Mouse (Mus musculus): ENCODE data around the gene Klhl26. TPM values are rescaled to one million over a fixed set of nuclear protein-coding genes. Genes with fewer than 3 reads are reported as not detected.

Klhl26 gene
- polyA plus RNA-seq, 1 experiment from 2014 or later: 33.6 TPM

DNA sequence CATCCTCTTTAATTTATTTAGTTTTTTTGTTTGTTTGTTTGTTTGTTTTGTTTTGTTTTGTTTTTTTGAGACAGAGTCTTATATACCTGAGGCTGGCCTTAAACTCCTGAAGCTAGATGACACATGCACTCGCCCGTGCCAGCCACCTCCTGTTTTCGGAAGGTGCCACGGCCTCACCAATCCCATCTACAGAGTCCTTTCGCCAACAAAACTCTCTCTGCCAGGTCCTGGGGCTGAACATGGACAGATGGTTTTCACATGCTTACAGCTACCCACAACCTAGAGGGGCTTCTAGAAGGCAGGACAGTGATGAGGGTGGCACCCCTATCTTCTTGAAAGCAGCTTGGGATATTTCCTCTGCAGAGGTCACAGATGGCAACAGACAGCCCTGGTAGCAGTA, 41.6 kb downstream of the Klhl26 start:
- H3K4me1 ChIP-seq (replicated peaks): peaks cover 27% of the 10 kb centered on the region
- no peak overlapping the region for H3K4me3 ChIP-seq
- H3K36me3 ChIP-seq: no peaks in the 10 kb centered on the region
- H3K9me3 ChIP-seq: no peaks in the 10 kb centered on the region
- WGBS: 92% methylated on average over 5 of the region's 5 CpGs
- H3K9ac ChIP-seq: no peak overlapping the region
- ATAC-seq (ENCODE audit: low FRiP score, low read depth): no peak
- no peaks in the 10 kb centered on the region for H3K27me3 ChIP-seq
- H3K27ac ChIP-seq (replicated peaks): no peak overlapping the region
- H3K4me2 ChIP-seq: no peak overlapping the region

DNA sequence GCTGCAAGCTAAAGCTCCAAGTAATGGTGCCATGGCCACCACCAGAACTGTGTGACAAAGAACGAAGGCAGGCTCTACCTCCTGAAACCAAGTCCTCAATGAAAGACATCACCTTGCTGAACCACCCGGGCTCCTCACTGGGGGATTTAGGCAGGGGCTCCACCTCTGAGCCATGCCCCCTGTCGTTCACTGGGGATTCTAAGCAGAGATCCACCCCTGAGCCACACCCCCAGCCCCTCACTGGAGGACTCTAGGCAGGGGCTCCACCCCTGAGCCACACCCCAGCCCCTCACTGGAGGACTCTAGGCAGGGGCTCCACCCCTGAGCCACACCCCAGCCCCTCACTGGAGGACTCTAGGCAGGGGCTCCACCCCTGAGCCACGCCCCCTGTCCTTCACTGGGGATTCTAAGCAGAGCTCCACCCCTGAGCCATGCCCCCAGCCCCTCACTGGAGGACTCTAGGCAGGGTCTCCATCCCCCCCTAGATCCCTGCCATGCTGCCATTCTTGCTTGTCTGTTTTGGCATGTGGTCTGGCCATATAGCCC, 43.7 kb downstream of the Klhl26 start:
- no peak for ATAC-seq (ENCODE audit: low FRiP score, low read depth)

DNA sequence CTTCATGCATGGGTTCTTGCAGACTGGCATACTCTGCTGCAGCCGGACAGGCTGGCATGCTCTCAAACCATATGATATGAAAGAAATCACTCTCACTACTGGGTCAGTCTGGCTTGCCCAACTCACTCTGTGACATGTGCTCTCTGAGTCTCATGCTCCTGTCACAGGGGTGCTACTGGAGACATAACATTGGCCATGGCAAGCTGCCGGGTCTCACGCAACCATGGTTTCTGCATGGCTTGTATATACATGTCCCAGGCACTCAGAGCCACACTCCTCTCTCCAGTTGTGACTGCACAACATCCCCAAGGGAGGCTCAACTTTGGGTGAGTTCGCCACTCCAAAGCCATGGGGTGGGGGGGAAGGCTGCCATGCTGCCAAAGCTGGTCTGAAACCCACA, 45.6 kb downstream of the Klhl26 start:
- no peaks in the 10 kb centered on the region for H3K9me3 ChIP-seq
- no peaks in the 10 kb centered on the region for H3K27me3 ChIP-seq
- no peak overlapping the region for H3K4me2 ChIP-seq
- no peak for ATAC-seq (ENCODE audit: low FRiP score, low read depth)
- WGBS: 94% methylated on average over 4 of the region's 4 CpGs
- no peak overlapping the region for H3K4me3 ChIP-seq
- H3K27ac ChIP-seq (replicated peaks): no peak overlapping the region
- no peaks in the 10 kb centered on the region for H3K36me3 ChIP-seq
- H3K9ac ChIP-seq: no peak overlapping the region
- no peaks in the 10 kb centered on the region for H3K4me1 ChIP-seq (replicated peaks)

More for the DNA sequence above, 43.7 kb downstream of the Klhl26 start:
- Histone ChIP-seq H3K9ac (no peak overlapping the region), H3K4me2 (no peak overlapping the region), H3K4me3 (no peak overlapping the region), H3K4me1 (replicated peaks) (peaks cover 14% of the 10 kb centered on the region), H3K27ac (replicated peaks) (no peak overlapping the region), H3K36me3 (no peaks in the 10 kb centered on the region), H3K9me3 (no peaks in the 10 kb centered on the region), H3K27me3 (no peaks in the 10 kb centered on the region)
- 29% methylated on average over 4 of the region's 4 CpGs for WGBS

DNA sequence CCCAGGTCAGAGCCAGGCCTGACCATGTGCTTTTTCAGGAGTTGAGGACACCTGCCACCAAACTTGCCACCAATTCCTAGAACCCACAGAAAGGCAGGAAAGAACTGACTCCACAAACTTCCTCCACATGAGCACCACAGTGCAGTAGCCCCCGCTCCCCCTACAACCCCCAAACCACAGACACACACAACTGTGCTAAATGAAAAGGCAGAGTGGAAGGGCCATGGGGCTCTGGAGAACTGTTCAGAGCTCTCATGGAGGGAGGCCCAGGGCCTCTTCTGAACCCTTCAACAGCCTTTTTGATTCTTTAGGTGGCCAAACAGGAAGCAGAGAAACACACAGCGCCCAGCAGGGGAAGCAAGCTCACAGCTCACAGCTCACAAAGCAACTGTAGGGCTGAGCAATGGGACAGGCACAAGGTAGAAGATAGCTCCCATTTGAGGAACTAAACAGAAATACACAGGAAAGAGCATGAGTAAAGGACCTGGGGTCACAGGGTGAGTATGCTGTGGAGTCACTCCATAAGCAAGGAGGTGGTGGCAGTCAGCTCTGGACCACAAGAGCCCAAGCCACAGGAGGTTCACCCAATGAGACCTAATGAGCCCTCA, 50.4 kb downstream of the Klhl26 start:
- no peaks in the 10 kb centered on the region for H3K36me3 ChIP-seq
- no peaks in the 10 kb centered on the region for H3K9me3 ChIP-seq
- no peak overlapping the region for H3K9ac ChIP-seq
- no peak overlapping the region for H3K27ac ChIP-seq (replicated peaks)
- ATAC-seq (ENCODE audit: low FRiP score, low read depth): no peak
- no peaks in the 10 kb centered on the region for H3K27me3 ChIP-seq
- H3K4me2 ChIP-seq: no peak overlapping the region
- 91% methylated on average over 2 of the region's 2 CpGs for WGBS
- H3K4me1 ChIP-seq (replicated peaks): no peaks in the 10 kb centered on the region
- no peak overlapping the region for H3K4me3 ChIP-seq

DNA sequence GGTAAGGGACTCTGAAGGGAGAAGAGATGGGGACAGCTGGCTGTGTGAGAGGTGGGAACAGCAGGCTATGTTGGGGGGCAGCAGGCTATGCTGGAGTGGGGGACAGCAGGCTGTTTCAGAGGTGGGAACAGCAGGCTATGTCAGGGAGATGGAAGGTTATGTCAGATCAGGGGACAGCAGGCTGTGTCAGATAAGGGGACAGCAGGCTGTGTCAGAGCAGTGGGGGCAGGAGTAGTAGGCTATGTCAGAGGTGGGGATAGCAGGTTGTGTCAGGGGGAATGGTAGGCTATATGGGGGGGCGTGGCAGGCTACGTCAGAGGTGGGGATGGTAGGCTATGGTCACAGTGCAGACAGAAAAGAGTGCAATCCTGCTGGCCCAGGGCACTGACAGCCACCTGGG, 54.0 kb downstream of the Klhl26 start:
- no peak overlapping the region for H3K4me3 ChIP-seq
- no peak overlapping the region for H3K9ac ChIP-seq
- no peaks in the 10 kb centered on the region for H3K27me3 ChIP-seq
- no peak for ATAC-seq (ENCODE audit: low FRiP score, low read depth)
- H3K4me1 ChIP-seq (replicated peaks): peaks cover 20% of the 10 kb centered on the region
- H3K27ac ChIP-seq (replicated peaks): no peak overlapping the region
- H3K36me3 ChIP-seq: no peaks in the 10 kb centered on the region
- WGBS: 86% methylated on average over 2 of the region's 2 CpGs
- no peak overlapping the region for H3K4me2 ChIP-seq
- H3K9me3 ChIP-seq: no peaks in the 10 kb centered on the region

DNA sequence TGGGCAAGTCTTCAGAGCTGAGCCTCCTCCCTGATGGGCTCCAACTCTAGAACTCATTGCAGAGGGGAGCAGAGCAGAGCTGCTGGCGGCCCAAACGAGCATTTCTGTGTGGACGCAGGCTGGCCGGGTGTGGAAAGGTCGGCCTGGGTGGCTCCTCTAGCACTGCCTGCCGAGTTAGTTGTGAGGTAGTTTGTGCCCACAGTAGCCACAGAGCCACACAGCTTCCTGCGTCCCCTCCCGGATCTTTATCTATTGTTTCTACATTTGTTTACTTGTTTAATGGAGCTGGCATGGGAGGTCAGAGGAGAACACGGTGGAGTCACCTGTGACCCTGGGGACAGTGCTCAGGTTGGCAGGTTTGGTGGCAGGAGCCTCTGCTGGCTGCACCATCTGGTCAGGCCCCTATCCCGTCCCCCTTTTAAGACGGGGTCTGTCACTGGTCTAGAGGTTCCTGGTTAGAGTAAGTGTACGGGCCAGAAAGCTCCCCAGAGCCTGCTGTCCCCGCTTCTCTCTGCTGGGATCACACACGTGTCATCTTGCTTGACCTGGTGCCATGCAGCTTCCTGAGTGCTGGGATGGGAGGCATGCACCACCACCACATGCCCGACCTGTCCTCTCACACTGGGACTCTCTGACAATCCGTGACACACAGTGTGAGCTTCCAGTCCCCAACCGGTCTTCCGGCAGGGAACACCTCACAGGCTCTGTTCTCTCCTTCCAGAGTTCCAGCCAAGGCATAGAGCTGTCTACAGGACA, 55.2 kb downstream of the Klhl26 start:
- no peaks in the 10 kb centered on the region for H3K9me3 ChIP-seq
- WGBS: 86% methylated on average over 18 of the region's 18 CpGs
- H3K4me3 ChIP-seq: no peak overlapping the region
- H3K27ac ChIP-seq (replicated peaks): no peak overlapping the region
- no peaks in the 10 kb centered on the region for H3K27me3 ChIP-seq
- H3K4me1 ChIP-seq (replicated peaks): peaks cover 32% of the 10 kb centered on the region
- no peak for ATAC-seq (ENCODE audit: low FRiP score, low read depth)
- H3K9ac ChIP-seq: no peak overlapping the region
- no peak overlapping the region for H3K4me2 ChIP-seq
- no peaks in the 10 kb centered on the region for H3K36me3 ChIP-seq

DNA sequence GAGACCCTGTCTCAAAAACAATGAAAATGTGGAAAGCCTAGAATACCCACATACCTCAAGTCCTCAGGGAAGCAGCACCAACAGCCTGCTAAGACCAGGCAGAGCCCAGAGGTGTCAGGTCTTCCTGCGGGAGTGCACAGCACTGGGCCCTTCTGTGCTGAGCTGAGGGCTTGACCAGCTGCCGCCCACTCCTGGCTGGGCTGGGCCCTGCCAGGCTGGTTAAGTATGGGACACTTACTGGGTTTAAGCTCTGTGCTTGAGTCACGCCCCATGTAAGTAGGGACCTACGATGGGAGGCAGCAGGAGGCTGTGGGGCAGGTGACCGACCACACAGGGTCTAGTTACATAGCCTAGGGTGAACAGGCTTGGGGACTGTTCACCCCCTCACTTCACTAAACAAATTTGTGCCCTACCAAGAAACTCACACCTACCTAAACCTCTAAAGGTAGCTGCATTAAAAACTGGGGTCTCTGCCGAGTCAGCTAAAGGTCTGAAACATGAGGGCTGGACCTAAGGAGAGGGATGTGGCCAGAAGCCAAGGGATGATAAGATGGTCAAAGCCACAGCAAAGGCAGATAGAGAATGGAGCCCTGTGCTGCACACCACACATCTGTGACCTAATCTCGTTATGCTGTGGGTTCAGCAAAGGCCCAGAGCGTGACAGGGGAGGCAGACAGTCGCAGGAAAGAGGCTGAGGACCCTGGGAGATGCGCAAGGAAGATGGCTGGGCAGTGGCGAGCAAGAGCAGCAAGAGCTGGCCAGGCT, 56.7 kb downstream of the Klhl26 start:
- H3K36me3 ChIP-seq: no peaks in the 10 kb centered on the region
- H3K27me3 ChIP-seq: no peaks in the 10 kb centered on the region
- H3K9me3 ChIP-seq: no peaks in the 10 kb centered on the region
- 85% methylated on average over 11 of the region's 11 CpGs for WGBS
- H3K4me1 ChIP-seq (replicated peaks): peaks cover 41% of the 10 kb centered on the region
- no peak overlapping the region for H3K9ac ChIP-seq
- H3K4me2 ChIP-seq: no peak overlapping the region
- H3K4me3 ChIP-seq: no peak overlapping the region
- ATAC-seq (ENCODE audit: low FRiP score, low read depth): no peak
- H3K27ac ChIP-seq (replicated peaks): no peak overlapping the region

DNA sequence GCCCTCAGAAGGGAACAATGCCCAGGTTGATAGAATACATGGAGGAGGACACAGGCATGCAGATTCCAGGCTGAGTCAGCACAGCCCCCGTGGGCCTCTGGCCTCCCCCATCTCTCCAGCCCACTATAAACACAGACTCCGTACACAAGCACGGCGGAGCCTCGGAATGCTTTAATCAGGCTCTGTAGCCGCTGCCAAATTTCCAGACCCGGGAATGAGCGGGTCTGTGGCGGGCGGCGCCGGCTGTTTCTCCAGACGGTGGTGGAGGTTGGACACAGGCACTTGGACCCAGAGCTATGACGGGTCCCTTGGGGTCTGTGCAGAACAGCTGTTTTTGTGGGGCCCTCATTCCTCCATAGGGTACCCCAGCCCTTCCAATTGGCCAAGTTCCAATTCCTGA, 57.8 kb downstream of the Klhl26 start:
- 54% methylated on average over 14 of the region's 14 CpGs for WGBS
- no peaks in the 10 kb centered on the region for H3K9me3 ChIP-seq
- no peak overlapping the region for H3K9ac ChIP-seq
- H3K4me1 ChIP-seq (replicated peaks): peaks cover 41% of the 10 kb centered on the region
- 0 out of 2 replicates have a peak, but pooled peaks cover 5% of the 10 kb centered on the region for H3K36me3 ChIP-seq
- no peaks in the 10 kb centered on the region for H3K27me3 ChIP-seq
- no peak overlapping the region for H3K4me2 ChIP-seq
- ATAC-seq (ENCODE audit: low FRiP score, low read depth): no peak
- no peak overlapping the region for H3K4me3 ChIP-seq
- no peak overlapping the region for H3K27ac ChIP-seq (replicated peaks)

DNA sequence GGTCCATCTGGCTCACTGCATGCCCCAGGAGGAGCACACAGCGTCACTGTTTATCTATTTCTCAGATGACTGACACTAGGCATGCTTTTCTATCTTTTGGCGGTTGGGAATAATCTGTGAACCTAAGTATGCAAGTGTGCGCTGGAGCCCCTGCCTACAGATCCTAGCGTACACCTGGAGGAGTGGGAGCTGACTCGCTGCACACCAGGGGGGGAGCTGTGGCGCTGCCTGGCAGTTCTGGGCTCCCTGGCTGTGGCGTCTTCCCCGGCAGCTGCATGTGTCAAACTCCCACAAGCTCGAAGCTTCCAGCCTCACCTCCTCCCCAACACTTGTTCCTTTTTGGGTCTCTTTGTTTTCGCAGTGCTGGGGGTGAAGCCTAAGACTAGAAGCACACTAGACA, 58.9 kb downstream of the Klhl26 start:
- 41% methylated on average over 10 of the region's 10 CpGs for WGBS
- Histone ChIP-seq H3K4me3 (no peak overlapping the region), H3K9ac (no peak overlapping the region), H3K36me3 (0 out of 2 replicates have a peak, but pooled peaks cover 7% of the 10 kb centered on the region), H3K9me3 (no peaks in the 10 kb centered on the region), H3K27ac (replicated peaks) (no peak overlapping the region), H3K27me3 (no peaks in the 10 kb centered on the region), H3K4me1 (replicated peaks) (peaks cover 41% of the 10 kb centered on the region), H3K4me2 (no peak overlapping the region)
- no peak for ATAC-seq (ENCODE audit: low FRiP score, low read depth)

DNA sequence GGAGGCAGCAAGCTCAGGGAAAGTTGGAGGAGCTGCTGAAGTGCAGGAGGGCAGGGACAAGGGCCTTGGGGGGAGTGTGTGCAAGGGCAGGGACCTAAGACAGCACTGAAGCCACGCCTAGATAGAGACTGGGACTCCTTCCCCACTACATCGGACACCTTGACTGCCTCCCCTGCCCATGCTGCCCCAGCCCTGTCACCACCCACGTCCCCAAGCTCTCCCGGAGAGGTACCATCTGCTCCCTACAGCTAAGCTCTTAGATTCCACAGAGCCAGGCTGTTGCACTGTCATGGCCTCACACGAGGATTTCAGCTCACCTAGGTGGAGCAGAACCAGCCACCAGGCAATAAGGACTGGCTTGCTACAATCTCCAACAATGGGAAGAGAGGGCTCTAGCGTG, 59.8 kb downstream of the Klhl26 start:
- Histone ChIP-seq H3K4me1 (replicated peaks) (peaks cover 41% of the 10 kb centered on the region), H3K27ac (replicated peaks) (no peak overlapping the region), H3K9me3 (no peaks in the 10 kb centered on the region), H3K4me2 (no peak overlapping the region), H3K4me3 (no peak overlapping the region), H3K9ac (no peak overlapping the region), H3K27me3 (no peaks in the 10 kb centered on the region), H3K36me3 (0 out of 2 replicates have a peak, but pooled peaks cover 7% of the 10 kb centered on the region)
- WGBS: 45% methylated on average over 6 of the region's 6 CpGs
- ATAC-seq (ENCODE audit: low FRiP score, low read depth): no peak

DNA sequence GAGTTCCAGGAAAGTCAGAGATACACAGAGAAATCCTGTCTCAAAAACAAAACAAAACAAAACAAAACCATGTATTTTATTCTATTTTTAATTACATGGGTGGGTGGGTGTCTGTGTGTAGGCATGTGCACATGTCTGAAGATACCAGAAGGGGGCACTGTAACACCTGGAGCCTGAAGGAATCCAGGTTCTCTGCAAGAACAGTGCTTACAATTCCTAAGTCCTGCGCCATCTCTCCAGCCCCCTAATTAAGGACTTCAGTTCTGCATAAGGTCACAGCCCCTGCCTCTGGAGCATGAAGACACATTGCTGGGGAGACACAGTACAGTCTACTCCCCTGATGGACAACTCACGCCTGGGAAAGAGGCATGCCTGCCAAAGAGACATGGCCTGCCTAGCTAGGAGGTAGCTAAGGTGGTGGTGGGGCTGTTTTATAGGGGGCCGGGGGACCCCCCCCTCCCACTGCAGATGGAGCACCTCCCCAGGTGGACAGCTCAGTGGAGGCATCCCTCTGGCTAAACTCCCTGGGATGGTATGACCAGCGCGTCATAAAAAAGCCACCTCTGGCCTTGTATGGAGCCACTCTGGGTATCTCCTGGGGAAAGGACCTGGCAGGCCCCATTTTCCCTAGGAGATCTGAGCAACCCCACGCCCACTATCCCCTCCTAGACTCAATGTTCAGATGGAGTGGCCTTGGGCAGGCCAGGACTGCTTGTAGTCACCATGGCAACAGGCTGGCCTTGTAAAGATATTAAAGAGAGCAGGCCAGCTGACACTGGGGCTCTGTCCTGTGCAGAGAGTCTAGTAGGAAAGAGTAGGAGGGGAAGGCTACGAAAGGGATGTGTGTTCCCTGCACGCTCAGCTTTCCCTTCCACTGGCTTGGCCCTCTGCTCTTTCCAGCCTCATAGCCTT, 61.0 kb downstream of the Klhl26 start:
- peak; percentile 62; the same call in 1 of the 2 replicates for ATAC-seq (ENCODE audit: low FRiP score, low read depth)
- Histone ChIP-seq H3K9me3 (no peaks in the 10 kb centered on the region), H3K9ac (no peak overlapping the region), H3K27ac (replicated peaks) (peak overlapping the region; percentile 44; the same call in 1 of the 2 replicates), H3K4me1 (replicated peaks) (peaks cover 40% of the 10 kb centered on the region), H3K4me3 (no peak overlapping the region), H3K36me3 (0 out of 2 replicates have a peak, but pooled peaks cover 7% of the 10 kb centered on the region), H3K4me2 (no peak overlapping the region), H3K27me3 (no peaks in the 10 kb centered on the region)
- WGBS: 68% methylated on average over 8 of the region's 8 CpGs

All from hindbrain, embryonic 15.5 days (tissue).